Mouse (Mus musculus) CH12.LX (cell line): ENCODE results near the gene Ppp2r5c. TPM values are rescaled to one million over a fixed set of nuclear protein-coding genes. Genes with fewer than 3 reads are reported as not detected.

Experiments used
- DNase-seq: peaks from one replicate; pipeline ENCODE4 v3.0.0-alpha.2; 2013; ENCODE audit errors: extremely low read depth
- H3K27ac ChIP-seq: 2 replicates; pipeline ENCODE4 v1.5.1; 2012; ENCODE audit warnings: low read depth, mild to moderate bottlenecking, control low read depth, moderate library complexity; ENCODE audit not compliant: insufficient read depth
- H3K27me3 ChIP-seq: replicated peaks from 2 replicates; pipeline ENCODE3; 2012; ENCODE audit warnings: inconsistent platforms
- H3K36me3 ChIP-seq, 2 experiments: replicated peaks in 1 of 2; 2 replicates each; pipeline versions ENCODE3 to v1.6.1; 2012; ENCODE audit warnings: inconsistent platforms in 1 of 2, low read length in 1 of 2, mild to moderate bottlenecking in 1 of 2, mixed read lengths in 1 of 2, moderate library complexity in 1 of 2; ENCODE audit not compliant: control insufficient read depth in 1 of 2, insufficient read depth in 1 of 2
- H3K4me1 ChIP-seq, 2 experiments: 2 replicates each; pipeline ENCODE4 v1.6.1; 2012; ENCODE audit warnings: inconsistent platforms in 1 of 2, moderate library complexity in 1 of 2; ENCODE audit not compliant: insufficient read depth in 2 of 2, control insufficient read depth in 1 of 2
- H3K4me2 ChIP-seq: 2 replicates; pipeline ENCODE4 v1.6.1; 2012; ENCODE audit warnings: low read depth, mild to moderate bottlenecking, control low read depth; ENCODE audit not compliant: poor library complexity, insufficient read depth, severe bottlenecking
- H3K4me3 ChIP-seq, 3 experiments: fragments of 150-350 bp in 1 of 3; sonication (generic) in 1 of 3; replicated peaks in 1 of 3; 2 replicates each; pipeline versions ENCODE3 to v1.5.1; 2011 to 2012; ENCODE audit warnings: low read depth in 2 of 3, low read length in 2 of 3, mild to moderate bottlenecking in 2 of 3, moderate library complexity in 2 of 3, control low read depth in 1 of 3, improper control_type of control experiment in 1 of 3, inconsistent platforms in 1 of 3, mixed read lengths in 1 of 3; ENCODE audit not compliant: poor library complexity in 1 of 3
- H3K79me2 ChIP-seq: replicated peaks from 2 replicates; pipeline ENCODE4 v1.6.1; 2012; ENCODE audit warnings: mild to moderate bottlenecking, moderate library complexity; ENCODE audit not compliant: control insufficient read depth, poor library complexity, insufficient read depth, severe bottlenecking; ENCODE audit errors: extremely low read depth
- H3K9ac ChIP-seq: 2 replicates; pipeline ENCODE4 v1.6.1; 2012; ENCODE audit warnings: low read depth, mild to moderate bottlenecking, control low read depth, moderate library complexity; ENCODE audit not compliant: insufficient read depth
- H3K9me3 ChIP-seq: replicated peaks from 2 replicates; pipeline ENCODE3; 2012; ENCODE audit warnings: low read length, inconsistent platforms, mixed read lengths
- CHD1 ChIP-seq: IDR thresholded peaks from 2 replicates; pipeline ENCODE4 v1.6.1; 2012; ENCODE audit warnings: low read depth, low read length, improper control_type of control experiment, inconsistent platforms
- E2F4 ChIP-seq: IDR thresholded peaks from 2 replicates; pipeline ENCODE4 v1.6.1; 2011; ENCODE audit warnings: low read depth, low read length, improper control_type of control experiment; ENCODE audit not compliant: insufficient replicate concordance
- ELF1 ChIP-seq: IDR thresholded peaks from 2 replicates; pipeline ENCODE4 v1.6.1; 2014; ENCODE audit warnings: low read depth, mild to moderate bottlenecking, inconsistent platforms, low read length, improper control_type of control experiment
- EP300 ChIP-seq: IDR thresholded peaks from 2 replicates; pipeline ENCODE4 v1.6.1; 2011; ENCODE audit warnings: low read length, improper control_type of control experiment
- HCFC1 ChIP-seq: IDR thresholded peaks from 2 replicates; pipeline ENCODE4 v1.6.1; 2012; ENCODE audit warnings: low read depth, mild to moderate bottlenecking, inconsistent platforms, low read length, improper control_type of control experiment
- IRF4 ChIP-seq: IDR thresholded peaks from 2 replicates; pipeline ENCODE4 v1.6.1; 2014; ENCODE audit warnings: low read depth, mild to moderate bottlenecking, inconsistent platforms, low read length, improper control_type of control experiment
- JUND ChIP-seq: conservative IDR thresholded peaks from 2 replicates; pipeline ENCODE4 v1.6.1; 2011; ENCODE audit warnings: low read depth, low read length, improper control_type of control experiment
- MAZ ChIP-seq: IDR thresholded peaks from 2 replicates; pipeline ENCODE4 v1.6.1; 2012; ENCODE audit warnings: low read depth, mild to moderate bottlenecking, inconsistent platforms, low read length, improper control_type of control experiment, moderate library complexity
- MEF2A ChIP-seq: IDR thresholded peaks from 2 replicates; pipeline ENCODE4 v1.6.1; 2014; ENCODE audit warnings: low read depth, mild to moderate bottlenecking, inconsistent platforms, low read length, improper control_type of control experiment, borderline replicate concordance
- PAX5 ChIP-seq: IDR thresholded peaks from 2 replicates; pipeline ENCODE4 v1.6.1; 2012; ENCODE audit warnings: low read length, inconsistent platforms, mixed read lengths
- RAD21 ChIP-seq: IDR thresholded peaks from 2 replicates; pipeline ENCODE4 v1.6.1; 2011; ENCODE audit warnings: low read depth, mild to moderate bottlenecking, low read length, improper control_type of control experiment, moderate library complexity
- SIN3A ChIP-seq: IDR thresholded peaks from 2 replicates; pipeline ENCODE4 v1.6.1; 2012; ENCODE audit warnings: low read length, improper control_type of control experiment, inconsistent platforms
- UBTF ChIP-seq: IDR thresholded peaks from 2 replicates; pipeline ENCODE4 v1.6.1; 2012; ENCODE audit warnings: low read depth, mild to moderate bottlenecking, inconsistent platforms, low read length, improper control_type of control experiment, moderate library complexity
- ZC3H11A ChIP-seq: IDR thresholded peaks from 2 replicates; pipeline ENCODE4 v1.6.1; 2012; ENCODE audit warnings: low read depth, mild to moderate bottlenecking, inconsistent platforms, low read length, improper control_type of control experiment
- ZNF384 ChIP-seq: IDR thresholded peaks from 2 replicates; pipeline ENCODE4 v1.6.1; 2012; ENCODE audit warnings: low read depth, low read length, improper control_type of control experiment, inconsistent platforms
- dilution Hi-C: fragments of 300-500 bp; cut with MboI; formaldehyde crosslinking; loops from 2 replicates; pipeline ENCODE4 v1.14.3; 2020; ENCODE audit warnings: low sequenced_read_pairs; ENCODE audit not compliant: extremely low pct_unique_long_range_greater_than_20kb, extremely low pct_ligation_motif_present
- in situ Hi-C: fragments of 300-500 bp; cut with MboI; formaldehyde crosslinking; loops from 3 replicates; pipeline ENCODE4 v1.14.3; 2019; ENCODE audit warnings: low sequenced_read_pairs, low pct_ligation_motif_present, low pct_unique_long_range_greater_than_20kb, mixed read lengths
- polyA plus RNA-seq: library from polyadenylated mRNA; unstranded; fragments of >175 nt; gene quantifications from 2 replicates; pipeline ENCODE4 v1.2.1, GENCODE M21; 2012; ENCODE audit warnings: low read depth; ENCODE audit not compliant: insufficient read length
- total RNA-seq, 2 experiments: library from RNA; depleted of rRNA; stranded (reverse); fragments of 300-350 nt in 1 of 2; fragments of >200 nt in 1 of 2; gene quantifications; 2 replicates each; pipeline ENCODE4 v1.2.3; 2012 to 2014

Ppp2r5c gene
- total and polyA plus RNA-seq, 3 experiments: 71.6 to 111 (median 97.7) TPM

DNA sequence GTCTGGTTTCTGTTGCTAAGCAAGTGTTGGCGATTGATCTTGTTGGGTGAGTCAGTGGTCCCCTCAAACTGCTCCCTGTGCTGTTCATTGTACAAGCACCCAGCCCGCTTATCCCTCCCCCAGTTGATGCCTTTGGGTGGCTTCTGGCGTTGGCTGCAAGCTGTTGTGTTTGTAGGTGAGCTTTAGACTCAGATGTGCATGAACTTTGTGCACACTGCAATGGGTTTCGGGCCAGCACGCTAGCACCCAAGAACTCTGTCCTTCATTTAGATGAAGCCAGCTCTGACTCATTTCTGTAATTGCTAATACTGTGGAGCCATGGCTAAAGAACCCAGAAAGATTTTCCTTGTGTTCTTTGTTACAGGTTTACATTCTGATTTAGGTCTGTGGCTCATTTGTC, 88.4 kb downstream of the Ppp2r5c start:
- H3K36me3 ChIP-seq: peaks cover 3 to 44% of the 10 kb centered on the region in 2 experiments
- no peaks in the 10 kb centered on the region for H3K27me3 ChIP-seq
- no peak for TF ChIP-seq E2F4
- TF ChIP-seq CHD1: no peak
- peak; percentile 55; the same call in 1 of the 2 replicates for TF ChIP-seq JUND
- TF ChIP-seq MAZ: no peak
- TF ChIP-seq SIN3A: no peak
- no peak for TF ChIP-seq HCFC1
- TF ChIP-seq MEF2A: no peak
- TF ChIP-seq PAX5: no peak
- peak; percentile 49; the same call in 1 of the 2 replicates for TF ChIP-seq IRF4
- TF ChIP-seq, all 38 proteins: peak for 2
- peaks cover 17% of the 10 kb centered on the region for H3K79me2 ChIP-seq
- H3K27ac ChIP-seq: no peak overlapping the region
- no peak overlapping the region for H3K4me2 ChIP-seq
- H3K4me3 ChIP-seq: no peak overlapping the region
- no peak for DNase-seq
- H3K9me3 ChIP-seq: no peaks in the 10 kb centered on the region
- no peak overlapping the region for H3K9ac ChIP-seq
- in situ Hi-C loops (no loop called here), dilution Hi-C loops (no loop called here)
- peaks cover 29 to 55% of the 10 kb centered on the region in 2 experiments for H3K4me1 ChIP-seq

DNA sequence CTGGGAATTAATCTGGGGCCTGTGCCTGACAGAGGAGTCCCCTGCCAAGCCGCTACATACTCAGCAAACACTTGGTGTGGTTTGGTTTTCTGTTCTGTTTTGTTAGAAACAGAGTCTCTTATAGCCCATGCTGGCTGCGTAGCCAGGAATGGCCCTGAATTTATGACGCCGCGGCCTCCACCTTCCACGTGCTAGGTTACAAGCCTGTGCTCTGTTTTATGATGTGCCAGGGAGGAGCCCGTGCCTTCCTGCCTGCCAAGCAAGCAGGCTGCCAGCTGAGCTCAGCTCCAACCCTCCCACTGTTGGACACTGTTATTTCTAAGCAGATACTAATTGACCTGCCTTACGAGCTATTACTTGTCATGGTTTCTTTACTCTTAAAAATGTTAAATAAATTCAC, 90.8 kb downstream of the Ppp2r5c start:
- in situ Hi-C loops (no loop called here), dilution Hi-C loops (no loop called here)
- no peak overlapping the region for H3K4me3 ChIP-seq
- no peak overlapping the region for H3K4me2 ChIP-seq
- TF ChIP-seq UBTF (no peak), HCFC1 (no peak), IRF4 (no peak), MAZ (no peak), ZC3H11A (no peak), ZNF384 (no peak)
- H3K9me3 ChIP-seq: no peaks in the 10 kb centered on the region
- no peak overlapping the region for H3K27ac ChIP-seq
- H3K79me2 ChIP-seq: peaks cover 14% of the 10 kb centered on the region
- peaks cover 30 to 50% of the 10 kb centered on the region in 2 experiments for H3K4me1 ChIP-seq
- DNase-seq: no peak
- no peaks in the 10 kb centered on the region for H3K27me3 ChIP-seq
- no peak overlapping the region for H3K9ac ChIP-seq
- H3K36me3 ChIP-seq: peaks cover 3 to 53% of the 10 kb centered on the region in 2 experiments

DNA sequence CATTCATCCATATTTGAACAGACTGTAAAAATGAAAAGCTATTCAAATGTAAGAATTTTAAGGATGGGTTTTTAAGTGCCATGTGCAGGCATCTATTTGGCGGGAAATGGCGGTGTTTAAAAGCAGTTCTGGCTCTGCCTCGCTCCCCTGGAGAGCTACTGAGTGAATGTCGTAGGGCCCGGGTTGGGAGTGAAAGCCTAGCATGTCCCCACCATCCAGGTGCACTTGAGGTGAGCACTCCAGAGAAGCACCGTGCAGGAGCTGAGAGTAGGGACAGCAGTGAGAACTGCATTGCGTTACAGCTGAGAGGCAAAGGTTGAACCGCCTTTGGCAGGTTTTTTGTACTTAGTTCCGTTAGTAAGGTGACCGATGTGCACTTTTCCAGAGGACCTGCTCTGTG, 92.4 kb downstream of the Ppp2r5c start:
- Histone ChIP-seq H3K4me1 (peaks cover 19 to 45% of the 10 kb centered on the region in 2 experiments), H3K9me3 (no peaks in the 10 kb centered on the region), H3K4me2 (no peak overlapping the region), H3K36me3 (peaks cover 3 to 59% of the 10 kb centered on the region in 2 experiments), H3K4me3 (no peak overlapping the region), H3K9ac (no peak overlapping the region), H3K27me3 (no peaks in the 10 kb centered on the region), H3K79me2 (peaks cover 6% of the 10 kb centered on the region), H3K27ac (no peak overlapping the region)
- TF ChIP-seq RAD21 (no peak), EP300 (no peak), ELF1 (no peak)
- DNase-seq: no peak
- dilution Hi-C loops (no loop called here), in situ Hi-C loops (no loop called here)
